Mouse (Mus musculus) frontal cortex, adult (tissue): ENCODE results near the gene Mrvi1.

Experiments used
- ATAC-seq: cut with Nextera tagmentation; 2 replicates; pipeline ENCODE4 v1.9.2; 2017; ENCODE audit warnings: mild to moderate bottlenecking, moderate library complexity, mixed read lengths; ENCODE audit not compliant: low TSS enrichment

The Mrvi1 gene

GRCm38 (mm10) chr7:110881746-110882333, 100.4 kb downstream of the Mrvi1 start:
- no peak for ATAC-seq

GRCm38 (mm10) chr7:110878028-110878427, 104.2 kb downstream of the Mrvi1 start:
- no peak for ATAC-seq

- ATAC-seq = no peak
Measured at GRCm38 (mm10) chr7:110876965-110877364, 105.3 kb downstream of the Mrvi1 start.

- ATAC-seq = no peak
Measured at GRCm38 (mm10) chr7:110868807-110869206, 113.5 kb downstream of the Mrvi1 start.

GRCm38 (mm10) chr7:110867116-110867515, 115.1 kb downstream of the Mrvi1 start:
- no peak for ATAC-seq

- ATAC-seq = no peak
Measured at GRCm38 (mm10) chr7:110866021-110866420, 116.2 kb downstream of the Mrvi1 start.

- no peak for ATAC-seq
Measured at GRCm38 (mm10) chr7:110865570-110865969, 116.7 kb downstream of the Mrvi1 start.

- ATAC-seq = no peak
Measured at GRCm38 (mm10) chr7:110865038-110865437, 117.2 kb downstream of the Mrvi1 start.

- no peak for ATAC-seq
Measured at GRCm38 (mm10) chr7:110862751-110863289, 119.4 kb downstream of the Mrvi1 start, which contains the start of gene Lyve1. Gene Lyve1 (minus strand): TSS chr7:110863239.

- no peak for ATAC-seq
Measured at GRCm38 (mm10) chr7:110860129-110860528, 122.1 kb downstream of the Mrvi1 start.

- ATAC-seq = no peak
Measured at GRCm38 (mm10) chr7:110855604-110856003, 126.7 kb downstream of the Mrvi1 start.

GRCm38 (mm10) chr7:110854927-110855546, 127.2 kb downstream of the Mrvi1 start:
- peak; percentile 48; the same call in 1 of the 2 replicates for ATAC-seq

- ATAC-seq = peak; percentile 74
Measured at GRCm38 (mm10) chr7:110854519-110854918, 127.7 kb downstream of the Mrvi1 start.

GRCm38 (mm10) chr7:110853611-110854010, 128.7 kb downstream of the Mrvi1 start:
- ATAC-seq = no peak

- ATAC-seq = no peak
Measured at GRCm38 (mm10) chr7:110851541-110852203, 130.6 kb downstream of the Mrvi1 start.

GRCm38 (mm10) chr7:110848371-110848770, 133.9 kb downstream of the Mrvi1 start:
- ATAC-seq = no peak

GRCm38 (mm10) chr7:110847321-110847720, 134.9 kb downstream of the Mrvi1 start:
- ATAC-seq = no peak

- ATAC-seq = peak; percentile 95
Measured at GRCm38 (mm10) chr7:110843916-110844874, 138.1 kb downstream of the Mrvi1 start, which contains the start of gene Rnf141. Gene Rnf141 (minus strand): TSS chr7:110844457.

- ATAC-seq = no peak
Measured at GRCm38 (mm10) chr7:110840332-110840731, 141.9 kb downstream of the Mrvi1 start.

GRCm38 (mm10) chr7:110834522-110834921, 147.7 kb downstream of the Mrvi1 start:
- no peak for ATAC-seq

- no peak for ATAC-seq
Measured at GRCm38 (mm10) chr7:110834018-110834417, 148.2 kb downstream of the Mrvi1 start.
